Mouse (Mus musculus) gastrocnemius, postnatal 10 days (tissue): ENCODE data around the gene Acin1. TPM values are rescaled to one million over a fixed set of nuclear protein-coding genes. Genes with fewer than 3 reads are reported as not detected.
A peak's percentile ranks its signal among the peaks of the same experiment; 100 is the strongest.

Source experiments
- DNase-seq: peaks from one replicate; pipeline ENCODE4 v3.0.0; 2021; ENCODE audit warnings: mixed read lengths
- long read RNA-seq, 2 experiments: library from polyadenylated mRNA; stranded (forward); transcript quantifications; one replicate each; pipeline ENCODE4 v2.0.0; 2021
- total RNA-seq, 2 experiments: library from RNA; stranded (reverse); gene quantifications; 2 replicates each; pipeline ENCODE4 v1.2.3; 2021

The Acin1 gene
- 100 to 1,000 TPM in 1 of 2 experiments, 10 to 100 TPM in 1; 90.7 to 110 TPM for total RNA-seq
- long read RNA-seq, experiment 1, full-length matches to known transcripts: 7 of 25 reads
- long read RNA-seq, experiment 1, partial matches to known transcripts: 5 of 25 reads
- long read RNA-seq, experiment 1, other reads (novel, unspliced or antisense): 13 of 25 reads
- long read RNA-seq, experiment 2, full-length matches to known transcripts: 9 of 22 reads
- long read RNA-seq, experiment 2, partial matches to known transcripts: 3 of 22 reads
- long read RNA-seq, experiment 2, other reads (novel, unspliced or antisense): 10 of 22 reads

GRCm38 (mm10) chr14:54686522-54687143, at the start of gene Acin1:
TSS of gene Acin1 (minus strand) at chr14:54686931.
- DNase-seq: peak; percentile 100

GRCm38 (mm10) chr14:54735221-54735620, 48.5 kb upstream of the Acin1 start:
- no peak for DNase-seq

DNA sequence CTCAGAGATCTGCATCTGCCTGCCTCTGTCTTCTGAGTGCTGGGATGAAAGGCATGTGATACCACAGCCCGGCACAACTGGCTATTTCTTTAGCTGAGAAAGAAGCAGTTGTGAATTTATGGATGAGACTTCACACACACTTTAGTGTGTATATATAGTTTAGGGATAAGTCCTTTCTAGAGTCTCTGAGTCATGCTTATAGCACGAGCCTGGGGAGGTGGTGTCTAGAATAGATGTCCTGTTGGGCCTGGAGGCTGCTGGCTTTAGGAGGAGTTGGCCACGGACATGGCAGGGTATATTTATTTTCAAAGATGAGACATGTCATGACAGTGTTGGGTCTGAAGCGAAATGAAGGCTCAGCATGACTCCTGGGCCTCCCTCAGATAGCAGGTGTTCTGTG, 47.3 kb upstream of the Acin1 start:
- DNase-seq: no peak

- no peak for DNase-seq
Observed at GRCm38 (mm10) chr14:54732206-54732605, 45.5 kb upstream of the Acin1 start.

- no peak for DNase-seq
Observed at GRCm38 (mm10) chr14:54730305-54730704, 43.6 kb upstream of the Acin1 start.

DNA sequence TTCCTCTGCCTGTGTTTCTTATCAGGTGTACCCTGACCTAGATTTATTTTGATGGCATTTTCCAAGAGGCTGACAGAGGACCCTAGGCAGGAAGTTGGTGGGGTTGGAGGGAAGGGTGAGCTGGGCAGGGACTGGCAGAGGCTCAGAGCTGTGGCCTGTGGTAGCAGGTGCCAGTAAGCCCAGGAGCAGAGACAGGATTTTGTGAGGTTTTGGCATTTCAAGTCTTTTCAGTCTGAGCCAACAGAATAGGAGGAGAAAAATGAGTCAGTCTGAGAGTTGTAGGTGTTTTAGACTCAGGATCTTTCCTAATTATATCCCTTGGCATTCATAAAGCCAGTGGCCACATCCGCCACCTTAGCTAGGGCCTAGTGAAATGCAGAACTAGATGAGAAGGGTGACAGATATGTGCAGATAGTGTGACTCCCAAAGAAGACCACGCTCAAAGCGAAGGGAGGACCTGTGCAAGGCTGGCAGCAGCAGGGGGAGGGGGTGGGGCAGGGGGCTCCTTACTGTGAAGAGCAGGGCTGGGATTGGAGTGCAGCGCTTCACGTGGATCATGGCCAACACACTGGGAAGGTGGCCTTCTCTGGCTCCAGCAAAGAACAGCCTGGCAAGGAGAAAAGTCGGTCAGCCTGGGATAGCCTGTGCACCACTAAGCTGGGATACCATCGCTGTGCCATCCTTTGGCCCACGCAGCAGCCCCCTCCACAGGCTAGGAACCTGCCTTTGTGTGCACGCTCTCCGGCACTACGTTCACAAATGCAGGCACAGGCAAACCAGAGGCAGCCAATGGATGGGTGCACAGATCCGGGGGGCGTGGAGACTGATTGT, 42.3 kb upstream of the Acin1 start:
- no peak for DNase-seq

GRCm38 (mm10) chr14:54727565-54727964, 40.8 kb upstream of the Acin1 start:
- DNase-seq: no peak

- DNase-seq: no peak
Observed at GRCm38 (mm10) chr14:54724049-54724448, 37.3 kb upstream of the Acin1 start.

GRCm38 (mm10) chr14:54721711-54722110, 35.0 kb upstream of the Acin1 start:
- no peak for DNase-seq

DNA sequence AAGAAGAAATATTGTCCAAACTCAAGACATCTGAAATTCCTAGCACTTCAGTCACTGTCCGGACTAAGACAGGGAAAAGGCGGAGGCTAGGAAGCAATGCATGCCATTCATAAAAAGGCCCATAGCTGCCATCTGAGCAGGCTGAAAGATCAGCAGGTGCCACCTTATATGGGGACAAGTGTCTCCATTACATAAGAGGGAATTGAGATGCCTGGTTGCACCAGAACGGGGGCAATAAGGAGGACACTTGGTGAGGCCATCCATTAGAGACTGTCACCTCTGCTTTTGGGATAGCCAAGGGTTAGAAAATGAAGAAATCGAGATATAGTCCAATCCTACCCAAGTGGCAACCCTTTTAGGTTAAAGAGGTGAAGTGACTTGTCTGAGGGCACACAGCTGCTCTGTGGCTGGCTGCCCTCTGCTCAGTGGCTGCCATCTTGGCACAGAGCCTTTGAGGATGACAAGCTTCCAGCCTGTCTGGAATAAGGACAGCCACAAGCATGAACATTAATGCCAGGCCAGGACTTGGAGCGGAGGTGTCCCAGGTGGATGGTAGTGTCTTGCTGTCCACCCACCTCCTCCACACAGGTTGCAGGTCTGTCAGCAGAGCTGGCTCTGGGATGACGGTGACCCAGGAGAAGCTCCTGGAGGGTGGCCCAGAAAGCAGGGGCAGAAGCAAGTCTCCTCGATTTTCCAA, 34.1 kb upstream of the Acin1 start:
- peak; percentile 35 for DNase-seq

GRCm38 (mm10) chr14:54720041-54720440, 33.3 kb upstream of the Acin1 start:
- no peak for DNase-seq

- DNase-seq: no peak
Observed at GRCm38 (mm10) chr14:54715402-54715801, 28.7 kb upstream of the Acin1 start.

DNA sequence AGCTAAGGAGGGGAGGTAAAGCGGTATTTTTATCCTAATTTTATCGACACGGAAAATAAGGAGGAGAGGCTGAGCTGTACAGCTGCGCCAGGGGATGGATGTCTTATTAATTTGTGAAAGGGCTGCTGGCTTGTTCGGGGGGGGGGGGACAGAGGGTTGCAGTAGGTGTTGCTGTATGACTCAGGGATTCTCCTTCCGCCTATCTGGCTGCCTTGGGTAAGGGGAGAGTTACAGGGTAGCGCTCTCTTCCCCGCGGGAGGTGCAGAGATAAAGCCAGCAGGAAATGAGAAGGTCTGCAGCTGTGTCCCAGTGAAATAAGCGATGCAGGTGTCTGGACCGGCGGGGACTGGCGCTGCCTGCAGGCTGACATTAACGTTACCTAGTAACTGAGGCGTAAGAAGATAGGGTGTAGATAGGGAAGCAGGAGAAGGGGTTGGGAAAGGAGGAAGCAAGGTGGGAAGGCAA, 27.9 kb upstream of the Acin1 start:
- DNase-seq: no peak

DNA sequence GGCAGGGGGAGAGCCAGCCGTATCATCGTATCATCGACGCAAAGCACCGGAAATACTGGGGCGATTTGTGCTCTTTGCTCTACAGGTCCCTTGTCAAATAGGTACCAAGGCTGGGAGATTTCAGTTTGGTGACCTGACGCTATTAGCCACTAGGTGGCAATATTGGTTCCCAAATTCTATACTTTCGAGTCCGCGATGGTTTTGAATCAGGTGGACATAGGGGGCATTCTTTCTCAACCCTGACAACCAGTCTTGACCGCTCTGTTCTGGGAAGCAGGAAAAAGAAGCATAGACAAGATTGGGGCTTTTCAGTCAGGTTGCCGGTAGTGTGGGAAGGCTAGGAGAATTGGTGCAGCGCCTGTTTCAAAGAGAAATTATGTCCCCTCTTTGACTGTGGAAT, 27.4 kb upstream of the Acin1 start:
- DNase-seq: peak; percentile 44

DNA sequence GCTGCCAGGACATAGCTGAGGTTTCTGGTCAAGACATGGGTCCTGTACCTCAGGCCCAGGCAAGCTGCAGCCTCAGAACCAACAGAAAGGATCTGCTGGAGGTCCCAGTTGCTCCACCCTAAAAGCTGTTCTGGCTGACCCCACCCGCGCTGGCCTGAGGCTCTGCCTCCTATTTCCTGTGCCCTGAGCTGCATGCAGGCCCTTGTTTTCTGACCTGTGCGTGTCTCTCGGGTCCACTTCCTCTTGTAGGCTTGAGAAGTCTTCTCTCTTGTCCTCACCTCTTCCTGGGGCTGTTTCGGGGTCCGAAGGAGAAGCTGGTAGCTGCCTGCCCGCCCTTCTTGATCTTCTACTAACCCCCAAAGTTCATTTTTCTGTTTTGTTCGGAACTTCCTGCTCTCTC, 26.1 kb upstream of the Acin1 start:
- DNase-seq: no peak

GRCm38 (mm10) chr14:54712074-54712473, 25.3 kb upstream of the Acin1 start, which contains the start of gene Cebpe:
TSS of gene Cebpe (minus strand) at chr14:54712174.
- no peak for DNase-seq

- no peak for DNase-seq
Observed at GRCm38 (mm10) chr14:54709054-54709453, 22.3 kb upstream of the Acin1 start.

GRCm38 (mm10) chr14:54706589-54707320, 20.0 kb upstream of the Acin1 start:
- DNase-seq: no peak

DNA sequence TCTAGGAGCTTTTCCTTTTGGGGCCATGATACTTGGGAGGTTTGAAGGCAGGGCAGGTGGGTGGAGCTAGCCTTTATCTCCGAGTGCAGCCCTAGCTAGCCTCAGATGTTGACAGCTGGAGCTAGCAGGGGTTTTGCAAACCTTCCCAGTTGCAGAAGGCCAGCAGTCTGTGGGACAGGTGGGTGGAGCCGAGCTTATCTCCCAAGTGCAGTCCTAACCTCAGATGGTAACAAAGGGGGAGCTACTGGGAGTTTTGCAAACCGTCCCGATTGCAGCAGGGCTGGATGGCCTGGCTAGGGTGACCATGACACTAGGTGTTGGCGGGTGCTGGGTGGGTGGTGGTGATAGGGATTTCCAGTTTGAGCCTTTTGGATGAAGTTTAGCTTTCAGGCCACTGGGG, 19.1 kb upstream of the Acin1 start:
- no peak for DNase-seq

DNA sequence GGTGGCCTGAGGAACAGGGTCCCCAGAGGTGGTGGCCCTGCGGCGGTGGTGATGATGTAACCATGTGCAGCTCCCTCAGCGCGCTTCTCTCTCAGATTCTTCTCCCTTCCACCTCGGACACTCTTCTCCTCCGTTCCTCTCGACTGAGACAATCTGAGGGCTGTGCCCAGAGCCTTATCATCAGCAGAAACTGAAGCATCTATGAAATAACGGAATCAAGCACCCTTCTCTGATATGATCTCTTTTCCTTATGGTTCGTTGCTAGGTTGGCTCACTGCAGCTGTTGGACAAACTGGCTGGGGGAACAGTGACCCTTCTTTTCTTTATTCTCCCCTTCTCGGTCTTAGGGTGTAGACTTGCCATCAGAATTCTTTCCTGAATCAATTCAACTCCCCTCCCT, 16.5 kb upstream of the Acin1 start:
- DNase-seq: no peak

- peak; percentile 86 for DNase-seq
Observed at GRCm38 (mm10) chr14:54701298-54701697, 14.6 kb upstream of the Acin1 start.

GRCm38 (mm10) chr14:54699586-54699985, 12.9 kb upstream of the Acin1 start:
- DNase-seq: no peak
